Mouse (Mus musculus) spleen, adult 2 months (tissue): ENCODE data around the gene Rcan2. TPM values are rescaled to one million over a fixed set of nuclear protein-coding genes. Genes with fewer than 3 reads are reported as not detected.
A peak's percentile ranks its signal among the peaks of the same experiment; 100 is the strongest.

Source experiments
- DNase-seq, 2 experiments: peaks; one replicate each; pipeline versions ENCODE4 v3.0.0 to v3.0.0-alpha.2; 2012 to 2021; ENCODE audit warnings: low spot score in 2 of 2, low read depth in 1 of 2
- H3K27ac ChIP-seq: fragments of 200-500 bp; 2 replicates; pipeline ENCODE4 v1.5.1; 2012; ENCODE audit warnings: low read length, inconsistent platforms; ENCODE audit not compliant: insufficient read depth
- H3K27me3 ChIP-seq: fragments of 200-500 bp; 2 replicates; pipeline ENCODE4 v1.6.1; 2012; ENCODE audit warnings: mild to moderate bottlenecking, moderate library complexity, low read length, inconsistent platforms; ENCODE audit not compliant: control insufficient read depth, insufficient read depth
- H3K36me3 ChIP-seq: fragments of 200-500 bp; 2 replicates; pipeline ENCODE4 v1.6.1; 2012; ENCODE audit warnings: mild to moderate bottlenecking, low read length, inconsistent platforms; ENCODE audit not compliant: control insufficient read depth, insufficient read depth
- H3K4me1 ChIP-seq: fragments of 200-500 bp; 2 replicates; pipeline ENCODE4 v1.6.1; 2011; ENCODE audit warnings: inconsistent platforms; ENCODE audit not compliant: control insufficient read depth, insufficient read depth, insufficient read length
- H3K4me3 ChIP-seq: fragments of 200-500 bp; 2 replicates; pipeline ENCODE4 v1.5.1; 2011; ENCODE audit warnings: mild to moderate bottlenecking, inconsistent platforms; ENCODE audit not compliant: insufficient read depth, insufficient read length; ENCODE audit errors: extremely low read depth
- CTCF ChIP-seq: fragments of 200-500 bp; IDR thresholded peaks from 2 replicates; pipeline ENCODE4 v1.5.1; 2011; ENCODE audit warnings: mild to moderate bottlenecking, inconsistent platforms; ENCODE audit not compliant: insufficient read depth, insufficient read length, insufficient replicate concordance; ENCODE audit errors: extremely low read depth
- POLR2A ChIP-seq: fragments of 200-500 bp; IDR thresholded peaks from 2 replicates; pipeline ENCODE4 v1.6.1; 2011; ENCODE audit warnings: low read depth, low read length, inconsistent platforms
- WGBS: fragments of 180-500 bp; shearing (Covaris S2); methylation state at CpG from one replicate; pipeline ENCODE4 v1.1.7; 2018; 5-methylcytosine and 5-hydroxymethylcytosine counted together
- polyA plus RNA-seq: library from polyadenylated mRNA; depleted of rRNA; stranded (reverse); fragments of >200 nt; gene quantifications from 2 replicates; pipeline ENCODE4 v1.2.3, GENCODE M21; 2012

Gene Rcan2
- polyA plus RNA-seq, 1 experiment, result 1.4 TPM

DNA sequence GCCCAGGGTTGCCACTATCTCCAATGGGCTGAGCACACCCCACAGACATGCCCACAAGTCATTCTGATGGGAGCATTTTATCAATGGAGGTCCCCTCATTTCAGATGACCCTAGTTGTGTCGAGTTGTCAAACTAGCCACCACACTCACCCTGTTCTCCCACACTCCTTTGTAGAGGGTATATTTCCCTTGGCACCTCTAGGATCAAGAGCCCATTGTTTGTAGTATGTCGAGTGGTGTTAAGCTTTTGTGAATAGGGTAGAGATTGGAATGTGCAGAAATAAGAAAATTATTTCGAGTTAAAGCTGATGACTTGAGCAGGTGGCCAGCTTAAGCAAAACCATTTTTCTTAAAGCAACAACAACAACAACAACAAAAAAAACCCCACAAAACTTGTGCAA is 47.8 kb downstream of the Rcan2 start:
- DNase-seq, result no peak
- WGBS, result 75% methylated on average over 3 of the region's 3 CpGs
- TF ChIP-seq CTCF (no peak), POLR2A (no peak)
- Histone ChIP-seq H3K4me3 (no peak overlapping the region), H3K27me3 (no peaks in the 10 kb centered on the region), H3K4me1 (no peaks in the 10 kb centered on the region), H3K36me3 (no peaks in the 10 kb centered on the region), H3K27ac (no peak overlapping the region)

GRCm38 (mm10) chr17:43855132-43855531 is 54.0 kb downstream of the Rcan2 start:
- no peaks in the 10 kb centered on the region for H3K4me1 ChIP-seq
- no peak overlapping the region for H3K4me3 ChIP-seq
- no peak for TF ChIP-seq CTCF
- TF ChIP-seq POLR2A, result no peak
- H3K27ac ChIP-seq, result no peak overlapping the region
- 74% methylated on average over 5 of the region's 5 CpGs for WGBS
- H3K27me3 ChIP-seq, result no peaks in the 10 kb centered on the region
- DNase-seq, result no peak
- H3K36me3 ChIP-seq, result no peaks in the 10 kb centered on the region

DNA sequence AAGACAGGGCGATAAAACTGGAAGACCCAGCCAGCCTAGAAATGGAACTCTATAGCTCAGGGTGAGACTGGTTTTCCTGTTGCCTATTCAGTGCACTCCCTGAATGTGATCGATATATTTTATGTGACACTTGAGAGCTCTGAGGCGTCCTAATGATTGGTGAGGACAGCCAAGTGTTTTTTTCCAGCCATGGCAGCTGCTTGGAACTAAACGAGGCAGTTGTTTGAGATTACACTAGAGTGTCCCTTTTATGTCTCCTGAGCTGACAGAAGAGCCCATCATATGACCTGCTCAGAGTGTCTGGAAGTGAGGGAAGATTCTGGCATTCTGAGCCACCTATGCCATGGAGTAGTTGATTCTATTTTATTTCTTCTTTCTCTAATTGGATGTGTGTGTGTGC is 54.9 kb downstream of the Rcan2 start:
- no peak for TF ChIP-seq POLR2A
- TF ChIP-seq CTCF, result no peak
- 76% methylated on average over 4 of the region's 4 CpGs for WGBS
- no peak overlapping the region for H3K27ac ChIP-seq
- H3K27me3 ChIP-seq, result no peaks in the 10 kb centered on the region
- no peak for DNase-seq
- H3K4me3 ChIP-seq, result no peak overlapping the region
- no peaks in the 10 kb centered on the region for H3K4me1 ChIP-seq
- no peaks in the 10 kb centered on the region for H3K36me3 ChIP-seq

DNA sequence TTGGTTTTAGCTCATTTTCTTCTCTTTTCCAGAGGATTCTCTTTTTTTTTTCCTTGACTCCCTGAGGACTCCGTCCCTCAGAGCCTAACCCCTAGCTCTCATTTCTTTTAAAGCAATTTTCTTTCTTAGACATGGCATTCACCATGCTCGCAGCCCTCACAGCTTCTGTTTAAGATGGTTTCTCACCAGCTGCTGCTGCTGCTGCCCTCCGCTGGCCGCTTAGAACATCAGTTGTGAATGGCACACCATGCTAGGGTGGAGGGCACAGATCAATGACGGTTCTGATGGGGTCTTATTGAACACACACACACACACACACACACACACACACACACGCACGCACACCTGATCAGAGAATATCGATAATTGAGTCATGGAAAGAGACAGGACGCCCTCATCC is 67.7 kb downstream of the Rcan2 start:
- H3K36me3 ChIP-seq, result no peaks in the 10 kb centered on the region
- TF ChIP-seq CTCF, result no peak
- no peak for TF ChIP-seq POLR2A
- no peak overlapping the region for H3K27ac ChIP-seq
- no peaks in the 10 kb centered on the region for H3K4me1 ChIP-seq
- H3K4me3 ChIP-seq, result no peak overlapping the region
- DNase-seq, result no peak
- H3K27me3 ChIP-seq, result no peaks in the 10 kb centered on the region
- WGBS, result 85% methylated on average over 9 of the region's 9 CpGs

- no peaks in the 10 kb centered on the region for H3K27me3 ChIP-seq
- no peaks in the 10 kb centered on the region for H3K4me1 ChIP-seq
- no peaks in the 10 kb centered on the region for H3K36me3 ChIP-seq
- no peak overlapping the region for H3K4me3 ChIP-seq
- WGBS, result 14% methylated on average over 5 of the region's 5 CpGs
- DNase-seq, result peak in 1 of 2 experiments; percentile 31
- no peak overlapping the region for H3K27ac ChIP-seq
- peak; percentile 62; the same call in 1 of the 2 replicates for TF ChIP-seq CTCF
- no peak for TF ChIP-seq POLR2A
These were observed 68.5 kb downstream of the Rcan2 start for GRCm38 (mm10) chr17:43869677-43870076.

DNA sequence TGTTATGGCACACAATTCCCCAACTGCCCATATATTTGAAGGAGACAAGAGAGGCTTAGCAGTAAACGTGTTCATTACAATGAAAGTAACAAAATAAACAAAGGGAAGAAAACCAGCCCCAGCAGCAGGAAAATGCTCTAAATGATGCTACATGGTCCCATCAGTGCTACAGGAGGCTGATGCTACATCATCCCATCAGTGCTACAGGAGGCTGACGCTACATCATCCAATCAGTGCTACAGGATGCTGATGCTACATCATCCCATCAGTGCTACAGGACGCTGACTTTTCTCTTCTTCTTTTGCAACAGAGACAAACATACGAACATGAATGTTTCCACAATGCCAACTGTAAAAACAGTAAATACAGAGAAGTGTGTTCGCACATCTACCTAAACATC is 73.3 kb downstream of the Rcan2 start:
- TF ChIP-seq POLR2A (no peak), CTCF (no peak)
- H3K27me3 ChIP-seq, result no peaks in the 10 kb centered on the region
- WGBS, result 86% methylated on average over 5 of the region's 5 CpGs
- H3K4me3 ChIP-seq, result no peak overlapping the region
- no peaks in the 10 kb centered on the region for H3K4me1 ChIP-seq
- H3K27ac ChIP-seq, result no peak overlapping the region
- no peak for DNase-seq
- H3K36me3 ChIP-seq, result no peaks in the 10 kb centered on the region

DNA sequence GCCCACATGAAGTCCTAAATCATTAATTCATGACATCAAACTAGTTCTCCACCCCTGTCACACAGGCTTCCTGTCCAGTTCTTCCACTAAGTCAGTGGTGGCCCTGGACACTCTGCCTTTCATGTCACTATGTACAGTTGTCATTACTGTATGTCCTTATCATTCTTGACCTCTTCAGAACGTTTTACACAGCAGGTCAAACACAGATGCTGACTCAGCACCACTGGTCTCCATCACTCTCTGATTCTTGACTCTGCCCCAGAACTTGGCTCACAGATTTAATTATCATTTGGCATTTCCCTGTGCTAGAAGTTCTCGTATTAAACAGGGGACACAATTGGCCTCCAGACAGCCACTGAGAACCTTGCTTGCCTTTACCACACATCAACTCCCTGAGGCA is 76.3 kb downstream of the Rcan2 start:
- H3K36me3 ChIP-seq, result no peaks in the 10 kb centered on the region
- WGBS, result 54% methylated on average over 2 of the region's 2 CpGs
- no peaks in the 10 kb centered on the region for H3K4me1 ChIP-seq
- H3K4me3 ChIP-seq, result no peak overlapping the region
- no peak for DNase-seq
- TF ChIP-seq POLR2A (no peak), CTCF (no peak)
- H3K27ac ChIP-seq, result no peak overlapping the region
- no peaks in the 10 kb centered on the region for H3K27me3 ChIP-seq
